Mouse (Mus musculus): ENCODE data around the gene Actn1. TPM values are rescaled to one million over a fixed set of nuclear protein-coding genes. Genes with fewer than 3 reads are reported as not detected.

Gene Actn1
- polyA plus RNA-seq, 1 experiment, result 488 TPM

DNA sequence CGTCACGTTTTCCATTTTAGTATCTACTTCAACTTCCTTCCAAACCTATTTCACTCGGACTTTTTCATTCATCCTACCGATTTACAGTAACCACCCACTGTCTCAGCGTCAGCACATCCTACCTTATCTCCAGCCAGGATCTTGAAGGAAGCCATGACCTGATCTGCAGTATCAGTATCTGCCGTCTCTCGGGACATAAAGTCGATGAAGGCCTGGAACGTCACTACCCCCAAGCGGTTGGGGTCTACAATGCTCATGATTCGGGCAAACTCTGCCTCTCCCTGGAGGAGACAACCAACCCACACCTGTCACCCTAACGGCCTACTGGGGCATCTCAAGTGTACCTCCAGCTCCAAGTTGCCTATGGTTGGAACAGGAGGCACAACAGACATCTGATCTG is 91.4 kb downstream of the Actn1 start:
- Histone ChIP-seq H3K4me1 (ENCODE audit: control insufficient read depth, insufficient read depth, low read length) (no peaks in the 10 kb centered on the region), H3K4me3 (ENCODE audit: insufficient read depth, low read length) (no peak overlapping the region), H3K27ac (ENCODE audit: insufficient read depth, low read length) (no peak overlapping the region)
- TF ChIP-seq POLR2A (IDR thresholded peaks at IDR 0.05; ENCODE audit: low read depth, low read length), result no peak
- no peak for TF ChIP-seq CTCF (IDR thresholded peaks at IDR 0.05; ENCODE audit: borderline replicate concordance, insufficient read depth, low read length)

DNA sequence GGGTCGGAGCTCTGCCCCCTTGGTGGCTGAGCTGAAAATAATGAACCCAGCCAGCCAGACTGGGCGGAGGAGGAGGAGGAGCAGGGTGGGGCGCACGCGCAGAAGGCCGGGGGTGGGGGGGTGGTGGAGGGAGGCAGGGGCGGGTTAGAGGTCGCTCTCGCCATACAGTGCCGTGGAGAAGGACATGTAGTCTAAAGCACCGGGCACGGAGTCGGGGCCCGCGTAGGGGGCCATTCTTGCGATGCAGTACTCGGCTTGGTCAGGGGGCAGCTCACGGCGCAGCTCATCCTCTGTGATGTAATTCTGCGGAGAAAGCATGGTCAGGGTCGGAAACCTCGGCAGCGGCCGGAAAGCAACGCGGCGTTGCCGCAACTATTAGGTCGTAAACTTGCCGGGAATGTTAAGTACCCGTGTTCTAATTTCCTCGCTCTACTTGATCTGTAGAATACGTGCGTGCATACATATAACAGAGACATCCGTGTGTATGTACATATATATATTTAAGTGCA is 91.9 kb downstream of the Actn1 start:
- no peak overlapping the region for H3K4me3 ChIP-seq (ENCODE audit: insufficient read depth, low read length)
- H3K4me1 ChIP-seq (ENCODE audit: control insufficient read depth, insufficient read depth, low read length), result no peaks in the 10 kb centered on the region
- peak overlapping the region; percentile 37; the same call in 1 of the 2 replicates for H3K27ac ChIP-seq (ENCODE audit: insufficient read depth, low read length)
- TF ChIP-seq CTCF (IDR thresholded peaks at IDR 0.05; ENCODE audit: borderline replicate concordance, insufficient read depth, low read length) (no peak), POLR2A (IDR thresholded peaks at IDR 0.05; ENCODE audit: low read depth, low read length) (no peak)

DNA sequence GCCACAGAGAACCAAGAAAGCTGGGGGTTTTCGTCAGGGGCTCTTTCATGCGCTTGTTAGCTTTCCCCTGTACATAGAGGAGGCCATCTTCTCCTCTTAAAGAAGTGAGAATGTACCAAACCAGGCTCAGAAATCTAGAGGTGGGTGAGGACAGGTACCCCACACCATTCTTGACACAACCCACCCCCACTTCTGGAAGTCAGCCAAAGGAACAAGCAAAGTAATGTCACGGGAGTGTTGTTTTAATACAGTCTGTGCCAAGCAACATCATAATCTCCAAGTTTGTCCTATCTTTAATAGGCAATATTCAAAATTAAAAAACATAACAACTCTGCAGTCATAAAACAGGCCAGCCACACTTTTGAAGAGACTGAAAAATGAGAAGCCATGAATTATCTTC is 92.8 kb downstream of the Actn1 start:
- Histone ChIP-seq H3K4me3 (ENCODE audit: insufficient read depth, low read length) (no peak overlapping the region), H3K4me1 (ENCODE audit: control insufficient read depth, insufficient read depth, low read length) (peaks cover 2% of the 10 kb centered on the region; the same call in 1 of the 2 replicates), H3K27ac (ENCODE audit: insufficient read depth, low read length) (no peak overlapping the region)
- TF ChIP-seq CTCF (IDR thresholded peaks at IDR 0.05; ENCODE audit: borderline replicate concordance, insufficient read depth, low read length), result no peak
- TF ChIP-seq POLR2A (IDR thresholded peaks at IDR 0.05; ENCODE audit: low read depth, low read length), result no peak

DNA sequence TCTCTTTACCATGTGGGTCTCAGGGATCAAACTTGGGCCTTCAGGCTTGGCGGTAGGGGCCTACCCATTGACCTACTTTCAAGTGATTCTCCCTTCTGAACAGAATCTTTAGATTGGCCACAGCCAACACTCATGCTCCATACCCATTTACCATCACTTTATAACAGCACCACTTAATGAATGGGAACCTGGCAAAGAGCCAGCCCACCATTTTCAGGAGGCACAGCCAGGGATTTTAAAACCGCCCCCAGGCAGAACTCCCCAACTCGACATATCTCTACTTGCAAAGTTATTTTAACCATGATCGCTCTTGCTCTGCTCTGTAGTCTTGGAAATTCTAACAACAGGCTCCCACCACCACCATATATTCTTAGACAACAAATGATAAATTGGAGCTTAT is 93.5 kb downstream of the Actn1 start:
- no peak for TF ChIP-seq POLR2A (IDR thresholded peaks at IDR 0.05; ENCODE audit: low read depth, low read length)
- no peak for TF ChIP-seq CTCF (IDR thresholded peaks at IDR 0.05; ENCODE audit: borderline replicate concordance, insufficient read depth, low read length)

DNA sequence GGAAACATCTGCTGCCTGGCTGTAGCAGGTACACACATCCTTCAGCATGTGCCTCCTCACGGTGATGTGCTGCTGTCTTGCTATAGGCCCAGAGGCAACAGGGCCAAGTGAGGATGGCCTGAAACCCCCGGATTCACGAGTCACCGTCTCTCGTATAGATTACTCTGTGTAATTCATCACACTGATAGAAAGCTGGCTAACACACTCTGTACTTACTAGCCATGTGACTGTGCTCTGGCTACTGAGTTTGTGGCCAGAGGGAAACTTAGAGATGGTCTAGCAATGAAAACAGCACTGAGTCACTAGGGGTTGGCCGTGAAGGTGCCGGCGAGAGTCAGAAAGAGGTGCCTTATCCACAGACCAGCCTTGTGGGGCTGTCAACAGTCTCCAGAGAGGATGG is 95.6 kb downstream of the Actn1 start:
- Histone ChIP-seq H3K4me3 (ENCODE audit: insufficient read depth, low read length) (no peak overlapping the region), H3K4me1 (ENCODE audit: control insufficient read depth, insufficient read depth, low read length) (peaks cover 2% of the 10 kb centered on the region; the same call in 1 of the 2 replicates), H3K27ac (ENCODE audit: insufficient read depth, low read length) (no peak overlapping the region)
- TF ChIP-seq CTCF (IDR thresholded peaks at IDR 0.05; ENCODE audit: borderline replicate concordance, insufficient read depth, low read length), result no peak
- TF ChIP-seq POLR2A (IDR thresholded peaks at IDR 0.05; ENCODE audit: low read depth, low read length), result no peak

More for the DNA sequence above, 93.5 kb downstream of the Actn1 start:
- no peak overlapping the region for H3K4me3 ChIP-seq (ENCODE audit: insufficient read depth, low read length)
- H3K4me1 ChIP-seq (ENCODE audit: control insufficient read depth, insufficient read depth, low read length), result peaks cover 2% of the 10 kb centered on the region; the same call in 1 of the 2 replicates
- H3K27ac ChIP-seq (ENCODE audit: insufficient read depth, low read length), result no peak overlapping the region

DNA sequence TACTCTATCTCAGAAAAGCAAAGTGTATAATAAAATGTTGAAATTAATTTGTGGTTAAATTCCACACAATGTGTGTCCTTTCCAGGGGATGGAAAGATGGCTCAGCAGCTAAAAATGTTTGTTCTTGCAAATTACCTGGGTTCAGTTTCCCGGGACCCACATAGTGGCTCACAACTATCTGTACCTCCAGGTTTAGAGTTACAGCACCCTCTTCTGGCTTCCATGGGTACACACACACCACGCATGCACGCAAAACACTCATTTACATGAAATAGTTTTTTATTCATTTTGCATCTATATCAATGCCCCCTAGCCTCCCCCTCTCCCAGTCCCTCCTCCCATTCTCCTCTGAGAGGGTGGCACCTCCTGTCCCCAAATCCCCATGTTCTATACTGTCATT is 97.7 kb downstream of the Actn1 start:
- TF ChIP-seq CTCF (IDR thresholded peaks at IDR 0.05; ENCODE audit: borderline replicate concordance, insufficient read depth, low read length), result no peak
- TF ChIP-seq POLR2A (IDR thresholded peaks at IDR 0.05; ENCODE audit: low read depth, low read length), result no peak
- no peak overlapping the region for H3K27ac ChIP-seq (ENCODE audit: insufficient read depth, low read length)
- no peak overlapping the region for H3K4me3 ChIP-seq (ENCODE audit: insufficient read depth, low read length)

DNA sequence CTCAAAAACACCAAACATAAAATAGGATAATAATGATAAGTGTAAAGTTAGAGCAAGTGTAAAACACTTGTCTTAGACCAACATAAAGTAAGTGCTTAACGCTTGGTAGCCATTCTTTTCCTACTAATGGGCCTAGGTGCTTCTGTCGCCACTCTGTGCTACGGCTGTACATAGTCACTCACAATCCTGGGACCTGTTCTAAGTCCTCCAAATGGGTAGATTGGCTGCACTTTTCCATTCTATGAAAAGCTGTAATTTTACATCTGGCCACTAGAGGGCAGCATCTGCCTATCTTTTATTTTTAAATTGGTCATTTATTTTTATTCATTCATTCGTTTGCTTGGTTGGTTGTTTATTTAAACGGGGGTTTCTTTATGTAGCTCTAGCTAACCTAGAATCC is 102.5 kb downstream of the Actn1 start:
- Histone ChIP-seq H3K4me1 (ENCODE audit: control insufficient read depth, insufficient read depth, low read length) (no peaks in the 10 kb centered on the region), H3K4me3 (ENCODE audit: insufficient read depth, low read length) (no peak overlapping the region), H3K27ac (ENCODE audit: insufficient read depth, low read length) (no peak overlapping the region)
- TF ChIP-seq POLR2A (IDR thresholded peaks at IDR 0.05; ENCODE audit: low read depth, low read length) (no peak), CTCF (IDR thresholded peaks at IDR 0.05; ENCODE audit: borderline replicate concordance, insufficient read depth, low read length) (no peak)

More for the DNA sequence above, 97.7 kb downstream of the Actn1 start:
- H3K4me1 ChIP-seq (ENCODE audit: control insufficient read depth, insufficient read depth, low read length), result peaks cover 2% of the 10 kb centered on the region; the same call in 1 of the 2 replicates

DNA sequence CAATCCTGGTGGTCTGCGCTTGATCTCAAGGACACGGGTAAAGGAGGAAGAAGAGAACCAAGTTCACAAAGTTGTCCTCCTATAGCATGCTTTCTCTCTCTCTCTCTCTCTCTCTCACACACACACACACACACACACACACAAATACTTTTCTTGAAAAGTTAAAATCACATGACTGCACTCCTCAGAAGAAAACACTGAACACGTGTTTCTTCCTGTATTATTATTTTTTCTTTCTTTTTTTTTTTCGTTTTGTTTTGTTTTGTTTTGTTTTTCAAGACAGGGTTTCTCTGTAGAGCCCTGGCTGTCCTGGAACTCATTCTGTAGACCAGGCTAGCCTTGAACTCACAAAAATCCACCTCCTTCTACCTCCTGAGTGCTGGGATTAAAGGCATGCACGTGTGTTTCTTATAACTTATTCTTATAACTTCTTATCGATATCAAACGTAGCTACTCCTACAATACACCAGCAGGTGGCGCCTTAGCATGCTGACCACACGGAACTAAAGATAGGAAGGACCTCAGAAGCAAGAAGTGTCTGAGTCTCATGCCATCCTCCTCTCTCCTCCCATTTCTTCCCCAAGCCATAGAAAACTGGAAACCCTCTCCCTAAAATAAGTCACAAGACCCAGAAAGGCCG is 106.4 kb downstream of the Actn1 start:
- TF ChIP-seq CTCF (IDR thresholded peaks at IDR 0.05; ENCODE audit: borderline replicate concordance, insufficient read depth, low read length) (peak; percentile 61; the same call in 1 of the 2 replicates), POLR2A (IDR thresholded peaks at IDR 0.05; ENCODE audit: low read depth, low read length) (no peak)
- H3K4me1 ChIP-seq (ENCODE audit: control insufficient read depth, insufficient read depth, low read length), result no peaks in the 10 kb centered on the region
- no peak overlapping the region for H3K4me3 ChIP-seq (ENCODE audit: insufficient read depth, low read length)

DNA sequence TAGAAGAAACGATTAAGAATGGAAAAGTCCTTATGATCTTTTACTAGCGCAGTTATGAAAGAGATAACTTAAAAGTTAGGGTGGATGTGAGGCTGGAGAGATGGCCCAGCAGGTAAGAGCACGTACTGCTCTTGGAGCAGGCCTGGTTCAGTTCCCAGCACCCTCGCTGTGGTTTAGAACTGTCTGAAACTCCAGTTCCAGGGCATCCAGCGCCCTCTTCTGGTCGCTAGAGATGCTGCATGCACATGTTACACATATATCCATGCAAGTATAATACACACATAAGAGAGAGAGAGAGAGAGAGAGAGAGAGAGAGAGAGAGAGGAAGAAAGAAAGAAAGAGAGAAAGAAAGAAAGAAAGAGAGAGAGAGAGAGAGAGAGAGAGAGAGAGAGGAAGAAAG is 107.1 kb downstream of the Actn1 start:
- Histone ChIP-seq H3K27ac (ENCODE audit: insufficient read depth, low read length) (no peak overlapping the region), H3K4me3 (ENCODE audit: insufficient read depth, low read length) (no peak overlapping the region), H3K4me1 (ENCODE audit: control insufficient read depth, insufficient read depth, low read length) (no peaks in the 10 kb centered on the region)
- no peak for TF ChIP-seq CTCF (IDR thresholded peaks at IDR 0.05; ENCODE audit: borderline replicate concordance, insufficient read depth, low read length)
- TF ChIP-seq POLR2A (IDR thresholded peaks at IDR 0.05; ENCODE audit: low read depth, low read length), result no peak

More for the DNA sequence above, 106.4 kb downstream of the Actn1 start:
- H3K27ac ChIP-seq (ENCODE audit: insufficient read depth, low read length), result no peak overlapping the region

DNA sequence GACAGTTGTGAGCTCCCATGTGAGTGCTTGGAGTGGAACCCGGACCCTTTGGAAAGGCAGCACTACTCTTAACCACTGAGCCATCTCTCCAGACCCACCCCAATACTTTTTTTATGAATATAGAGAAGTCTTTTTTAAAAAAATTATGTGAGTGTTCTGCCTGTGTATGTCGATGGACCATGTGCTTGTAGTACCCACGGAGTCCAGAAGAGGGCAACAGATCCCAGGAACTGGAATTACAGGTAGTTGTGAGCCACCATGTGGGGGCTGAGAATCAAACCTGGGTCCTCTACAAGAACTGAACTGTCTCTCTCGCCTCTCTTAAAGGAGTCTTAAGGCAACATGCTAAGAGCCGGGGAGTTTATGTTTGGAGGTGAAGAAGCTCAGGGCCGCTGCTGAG is 108.3 kb downstream of the Actn1 start:
- H3K27ac ChIP-seq (ENCODE audit: insufficient read depth, low read length), result no peak overlapping the region
- no peaks in the 10 kb centered on the region for H3K4me1 ChIP-seq (ENCODE audit: control insufficient read depth, insufficient read depth, low read length)
- H3K4me3 ChIP-seq (ENCODE audit: insufficient read depth, low read length), result no peak overlapping the region
- TF ChIP-seq CTCF (IDR thresholded peaks at IDR 0.05; ENCODE audit: borderline replicate concordance, insufficient read depth, low read length) (no peak), POLR2A (IDR thresholded peaks at IDR 0.05; ENCODE audit: low read depth, low read length) (no peak)
